Mouse (Mus musculus): ENCODE data around the gene Folr1.

GRCm38 (mm10) chr7:101851689-101852088, 18.9 kb downstream of the Folr1 start:
- TF ChIP-seq CTCF (conservative IDR thresholded peaks at IDR 0.05; ENCODE audit: low read length) (no peak), POU5F1 (IDR thresholded peaks at IDR 0.05; ENCODE audit: borderline replicate concordance, low read length) (no peak)

Measured in E14TG2a.4 (cell line).